Mouse (Mus musculus) C2C12 (cell line): Measurements from ENCODE around the gene Sp6.
A peak's percentile ranks its signal among the peaks of the same experiment; 100 is the strongest.

Experiments used
- CTCF ChIP-seq: IDR thresholded peaks from one replicate; pipeline ENCODE4 v1.5.1; 2011; ENCODE audit not compliant: control insufficient read depth, insufficient read depth, insufficient read length
- MAX ChIP-seq: IDR thresholded peaks from one replicate; pipeline ENCODE4 v1.6.1; 2011; ENCODE audit warnings: mild to moderate bottlenecking, control low read depth
- MYOD1 ChIP-seq: IDR thresholded peaks from one replicate; pipeline ENCODE4 v1.6.1; 2011; ENCODE audit warnings: low read depth; ENCODE audit not compliant: control insufficient read depth, insufficient read length
- MYOG ChIP-seq: IDR thresholded peaks from one replicate; pipeline ENCODE4 v1.6.1; 2011; ENCODE audit not compliant: control insufficient read depth, insufficient read length; ENCODE audit errors: extremely low read depth

DNA sequence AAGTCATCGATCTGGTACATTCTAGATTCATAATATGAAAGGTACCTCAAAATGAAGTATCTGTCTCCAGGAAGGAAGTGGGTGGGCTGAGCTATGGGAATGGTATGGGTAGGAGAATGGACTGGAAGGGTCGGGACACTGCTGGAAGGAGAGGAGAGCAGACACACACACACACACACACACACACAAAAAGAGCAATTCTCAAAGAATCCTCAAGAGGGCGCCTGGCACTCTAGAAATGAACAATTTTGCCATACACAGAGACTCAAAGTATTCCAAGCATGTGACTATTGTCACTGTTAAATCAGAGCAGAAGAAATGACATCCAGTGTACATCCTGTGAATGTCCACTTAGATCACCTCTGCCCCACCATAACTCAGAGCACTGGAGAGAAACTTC, 59.3 kb downstream of the Sp6 start:
- TF ChIP-seq CTCF (peak; percentile 30), MYOG (no peak), MAX (no peak), MYOD1 (no peak)
